Mouse (Mus musculus): ENCODE data around the gene Pde7b. TPM values are rescaled to one million over a fixed set of nuclear protein-coding genes. Genes with fewer than 3 reads are reported as not detected.

Pde7b gene
- polyA plus RNA-seq, 1 experiment from 2014 or later, result 2.3 TPM

- Histone ChIP-seq H3K27ac (replicated peaks) (no peak overlapping the region), H3K4me3 (ENCODE audit: low read depth, low read length) (no peak overlapping the region), H3K27me3 (ENCODE audit: control insufficient read depth, insufficient read depth, low read length) (no peaks in the 10 kb centered on the region), H3K36me3 (ENCODE audit: control insufficient read depth, insufficient read depth, low read length) (no peaks in the 10 kb centered on the region), H3K4me2 (replicated peaks; ENCODE audit: low read depth) (no peak overlapping the region), H3K9ac (ENCODE audit: low read length) (no peak overlapping the region), H3K9me3 (ENCODE audit: control insufficient read depth, low read length) (no peaks in the 10 kb centered on the region), H3K4me1 (replicated peaks; ENCODE audit: control insufficient read depth, insufficient read depth) (no peaks in the 10 kb centered on the region)
- no peak for DNase-seq (ENCODE audit: low spot score)
- no peak for ATAC-seq (ENCODE audit: low FRiP score, low TSS enrichment)
- no peak for TF ChIP-seq CTCF (IDR thresholded peaks at IDR 0.05; ENCODE audit: low read depth)
- TF ChIP-seq EP300 (optimal IDR thresholded peaks at IDR 0.05), result no peak
- 84% methylated on average over 4 of the region's 4 CpGs for WGBS
Observed at GRCm38 (mm10) chr10:20513891-20514290, 211.0 kb downstream of the Pde7b start.

- H3K9ac ChIP-seq (ENCODE audit: low read length), result no peak overlapping the region
- TF ChIP-seq CTCF (IDR thresholded peaks at IDR 0.05; ENCODE audit: low read depth) (no peak), EP300 (optimal IDR thresholded peaks at IDR 0.05) (no peak)
- no peak overlapping the region for H3K4me2 ChIP-seq (replicated peaks; ENCODE audit: low read depth)
- no peaks in the 10 kb centered on the region for H3K36me3 ChIP-seq (ENCODE audit: control insufficient read depth, insufficient read depth, low read length)
- no peak for DNase-seq (ENCODE audit: low spot score)
- ATAC-seq (ENCODE audit: low FRiP score, low TSS enrichment), result no peak
- 90% methylated on average over 5 of the region's 5 CpGs for WGBS
- no peaks in the 10 kb centered on the region for H3K9me3 ChIP-seq (ENCODE audit: control insufficient read depth, low read length)
- no peaks in the 10 kb centered on the region for H3K4me1 ChIP-seq (replicated peaks; ENCODE audit: control insufficient read depth, insufficient read depth)
- no peak overlapping the region for H3K4me3 ChIP-seq (ENCODE audit: low read depth, low read length)
- no peaks in the 10 kb centered on the region for H3K27me3 ChIP-seq (ENCODE audit: control insufficient read depth, insufficient read depth, low read length)
- H3K27ac ChIP-seq (replicated peaks), result no peak overlapping the region
Observed at GRCm38 (mm10) chr10:20513461-20513860, 211.4 kb downstream of the Pde7b start.

GRCm38 (mm10) chr10:20509819-20510218 is 215.1 kb downstream of the Pde7b start:
- H3K4me3 ChIP-seq (ENCODE audit: low read depth, low read length), result no peak overlapping the region
- no peak overlapping the region for H3K27ac ChIP-seq (replicated peaks)
- H3K4me2 ChIP-seq (replicated peaks; ENCODE audit: low read depth), result no peak overlapping the region
- DNase-seq (ENCODE audit: low spot score) (no peak), ATAC-seq (ENCODE audit: low FRiP score, low TSS enrichment) (no peak)
- no peaks in the 10 kb centered on the region for H3K36me3 ChIP-seq (ENCODE audit: control insufficient read depth, insufficient read depth, low read length)
- no peaks in the 10 kb centered on the region for H3K9me3 ChIP-seq (ENCODE audit: control insufficient read depth, low read length)
- 91% methylated on average over 4 of the region's 4 CpGs for WGBS
- TF ChIP-seq EP300 (optimal IDR thresholded peaks at IDR 0.05) (no peak), CTCF (IDR thresholded peaks at IDR 0.05; ENCODE audit: low read depth) (no peak)
- H3K27me3 ChIP-seq (ENCODE audit: control insufficient read depth, insufficient read depth, low read length), result no peaks in the 10 kb centered on the region
- H3K4me1 ChIP-seq (replicated peaks; ENCODE audit: control insufficient read depth, insufficient read depth), result no peaks in the 10 kb centered on the region
- no peak overlapping the region for H3K9ac ChIP-seq (ENCODE audit: low read length)

GRCm38 (mm10) chr10:20508497-20508896 is 216.4 kb downstream of the Pde7b start:
- WGBS, result 69% methylated on average over 3 of the region's 3 CpGs
- Histone ChIP-seq H3K36me3 (ENCODE audit: control insufficient read depth, insufficient read depth, low read length) (no peaks in the 10 kb centered on the region), H3K27ac (replicated peaks) (no peak overlapping the region), H3K4me2 (replicated peaks; ENCODE audit: low read depth) (no peak overlapping the region), H3K9me3 (ENCODE audit: control insufficient read depth, low read length) (no peaks in the 10 kb centered on the region), H3K4me3 (ENCODE audit: low read depth, low read length) (no peak overlapping the region), H3K4me1 (replicated peaks; ENCODE audit: control insufficient read depth, insufficient read depth) (no peaks in the 10 kb centered on the region), H3K27me3 (ENCODE audit: control insufficient read depth, insufficient read depth, low read length) (no peaks in the 10 kb centered on the region), H3K9ac (ENCODE audit: low read length) (no peak overlapping the region)
- no peak for TF ChIP-seq CTCF (IDR thresholded peaks at IDR 0.05; ENCODE audit: low read depth)
- no peak for TF ChIP-seq EP300 (optimal IDR thresholded peaks at IDR 0.05)
- DNase-seq (ENCODE audit: low spot score), result no peak
- ATAC-seq (ENCODE audit: low FRiP score, low TSS enrichment), result no peak

DNA sequence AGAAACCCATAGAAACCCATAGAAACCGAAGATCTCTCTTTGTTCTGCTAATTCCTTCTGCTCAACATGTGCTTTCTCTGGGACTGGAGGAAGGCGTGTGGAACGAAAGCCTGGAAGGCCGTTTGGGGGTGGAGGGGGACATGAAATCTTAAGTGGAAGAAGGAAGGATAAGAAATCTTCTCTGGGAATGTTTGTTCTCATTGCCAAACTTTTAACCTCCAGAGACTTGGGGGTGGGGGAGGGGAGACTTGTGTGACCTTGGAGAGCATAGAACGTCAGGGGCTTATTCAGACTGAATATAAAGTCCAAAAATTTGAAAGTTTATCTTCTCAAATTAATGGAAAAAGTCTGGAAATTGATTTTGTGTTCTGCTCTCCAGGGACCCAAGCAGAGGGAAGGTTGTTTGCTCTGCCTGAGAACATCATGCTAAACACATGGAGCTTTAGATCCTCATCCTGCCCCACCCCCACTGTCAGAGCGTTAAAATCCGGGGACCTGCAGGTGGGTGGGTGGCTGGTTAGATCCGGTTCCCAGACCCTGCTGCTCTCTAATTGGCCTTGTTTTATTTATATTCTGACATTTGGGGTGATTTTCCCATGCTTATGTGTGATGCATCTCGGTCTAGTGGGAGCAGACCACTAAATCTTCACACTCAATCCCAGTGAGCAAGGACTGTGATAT is 217.0 kb downstream of the Pde7b start:
- 44% methylated on average over 9 of the region's 9 CpGs for WGBS

DNA sequence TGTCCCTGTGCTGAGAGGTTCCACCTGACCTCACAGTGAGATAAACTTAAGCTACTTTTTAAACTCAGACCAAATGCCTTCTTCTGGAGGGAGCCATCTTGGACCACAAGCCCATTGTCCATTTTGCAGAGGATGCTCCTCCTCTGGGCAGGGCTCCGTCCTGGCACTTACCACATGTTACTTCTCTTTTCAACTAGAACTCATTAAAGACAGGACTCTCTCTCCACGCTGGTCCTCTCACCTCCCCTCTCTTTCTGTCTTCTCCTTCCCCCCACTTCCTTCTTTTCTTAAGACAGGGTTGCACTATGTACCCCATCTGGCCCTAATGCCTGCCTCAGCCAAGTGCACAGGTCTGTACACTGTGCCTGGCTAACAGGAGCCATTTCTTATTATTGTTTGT is 217.8 kb downstream of the Pde7b start:
- TF ChIP-seq CTCF (IDR thresholded peaks at IDR 0.05; ENCODE audit: low read depth), result no peak
- ATAC-seq (ENCODE audit: low FRiP score, low TSS enrichment) (no peak), DNase-seq (ENCODE audit: low spot score) (no peak)
- 76% methylated on average over 2 of the region's 2 CpGs for WGBS
- Histone ChIP-seq H3K9ac (ENCODE audit: low read length) (no peak overlapping the region), H3K4me1 (replicated peaks; ENCODE audit: control insufficient read depth, insufficient read depth) (no peaks in the 10 kb centered on the region), H3K4me2 (replicated peaks; ENCODE audit: low read depth) (no peak overlapping the region), H3K9me3 (ENCODE audit: control insufficient read depth, low read length) (no peaks in the 10 kb centered on the region), H3K36me3 (ENCODE audit: control insufficient read depth, insufficient read depth, low read length) (no peaks in the 10 kb centered on the region), H3K4me3 (ENCODE audit: low read depth, low read length) (no peak overlapping the region), H3K27ac (replicated peaks) (no peak overlapping the region), H3K27me3 (ENCODE audit: control insufficient read depth, insufficient read depth, low read length) (no peaks in the 10 kb centered on the region)

More for the DNA sequence above, 217.0 kb downstream of the Pde7b start:
- Histone ChIP-seq H3K4me2 (replicated peaks; ENCODE audit: low read depth) (no peak overlapping the region), H3K4me1 (replicated peaks; ENCODE audit: control insufficient read depth, insufficient read depth) (no peaks in the 10 kb centered on the region), H3K27me3 (ENCODE audit: control insufficient read depth, insufficient read depth, low read length) (no peaks in the 10 kb centered on the region), H3K36me3 (ENCODE audit: control insufficient read depth, insufficient read depth, low read length) (no peaks in the 10 kb centered on the region), H3K9ac (ENCODE audit: low read length) (no peak overlapping the region), H3K9me3 (ENCODE audit: control insufficient read depth, low read length) (no peaks in the 10 kb centered on the region), H3K4me3 (ENCODE audit: low read depth, low read length) (no peak overlapping the region), H3K27ac (replicated peaks) (no peak overlapping the region)
- no peak for DNase-seq (ENCODE audit: low spot score)
- ATAC-seq (ENCODE audit: low FRiP score, low TSS enrichment), result no peak
- no peak for TF ChIP-seq CTCF (IDR thresholded peaks at IDR 0.05; ENCODE audit: low read depth)
- TF ChIP-seq EP300 (optimal IDR thresholded peaks at IDR 0.05), result no peak
